Mouse (Mus musculus) limb, embryonic 10.5 days (tissue): ENCODE results near the gene Gm20075. TPM values are rescaled to one million over a fixed set of nuclear protein-coding genes. Genes with fewer than 3 reads are reported as not detected.

Source experiments
- DNase-seq: peaks from one replicate; pipeline ENCODE4 v3.0.0-alpha.2; 2017; ENCODE audit warnings: low spot score
- H3K27ac ChIP-seq: fragments of 300-500 bp; sonication (generic); 2 replicates; pipeline ENCODE4 v1.5.1; 2016; ENCODE audit warnings: mild to moderate bottlenecking
- H3K27me3 ChIP-seq: fragments of 300-500 bp; sonication (generic); 2 replicates; pipeline ENCODE4 v1.6.1; 2016; ENCODE audit warnings: low read depth, mild to moderate bottlenecking; ENCODE audit not compliant: poor library complexity, severe bottlenecking
- H3K36me3 ChIP-seq: fragments of 300-500 bp; sonication (generic); 2 replicates; pipeline ENCODE4 v1.6.1; 2016; ENCODE audit warnings: mild to moderate bottlenecking, moderate library complexity
- H3K4me1 ChIP-seq: fragments of 300-500 bp; sonication (generic); 2 replicates; pipeline ENCODE4 v1.6.1; 2016
- H3K4me3 ChIP-seq: fragments of 300-500 bp; sonication (generic); 2 replicates; pipeline ENCODE4 v1.5.1; 2016; ENCODE audit warnings: mild to moderate bottlenecking, moderate library complexity
- H3K9me3 ChIP-seq: fragments of 300-500 bp; sonication (generic); replicated peaks from 2 replicates; pipeline ENCODE4 v1.6.1; 2016; ENCODE audit warnings: mild to moderate bottlenecking
- WGBS: fragments of 180-500 bp; shearing (Covaris S2); methylation state at CpG from one replicate; pipeline ENCODE4 v1.1.7; 2016; 5-methylcytosine and 5-hydroxymethylcytosine counted together
- polyA plus RNA-seq: library from polyadenylated mRNA; unstranded; fragments of >200 nt; fragmentation: Nextera tagmentation; extraction: Ambion mirVana; gene quantifications from 2 replicates; pipeline ENCODE4 v1.2.1, GENCODE M21; 2016

Gm20075 gene
- polyA plus RNA-seq, 1 experiment from 2014 or later, result 38.6 TPM

- H3K4me3 ChIP-seq, result no peak overlapping the region
- H3K4me1 ChIP-seq, result no peaks in the 10 kb centered on the region
- H3K27ac ChIP-seq, result no peak overlapping the region
- H3K27me3 ChIP-seq, result no peaks in the 10 kb centered on the region
- H3K36me3 ChIP-seq, result no peaks in the 10 kb centered on the region
- 90% methylated on average over 11 of the region's 11 CpGs for WGBS
- no peak for DNase-seq
- H3K9me3 ChIP-seq, result no peaks in the 10 kb centered on the region
These were observed 40.7 kb downstream of the Gm20075 start for GRCm38 (mm10) chr13:96040275-96041042.

GRCm38 (mm10) chr13:96039536-96039935 lies 41.6 kb downstream of the Gm20075 start:
- H3K4me1 ChIP-seq, result no peaks in the 10 kb centered on the region

GRCm38 (mm10) chr13:96030368-96031223 lies 50.6 kb downstream of the Gm20075 start:
- no peak overlapping the region for H3K4me3 ChIP-seq
- no peaks in the 10 kb centered on the region for H3K36me3 ChIP-seq
- WGBS, result 64% methylated on average over 19 of the region's 19 CpGs
- no peaks in the 10 kb centered on the region for H3K27me3 ChIP-seq
- H3K27ac ChIP-seq, result no peak overlapping the region
- peak; percentile 73 for DNase-seq
- H3K9me3 ChIP-seq, result no peaks in the 10 kb centered on the region
- H3K4me1 ChIP-seq, result no peaks in the 10 kb centered on the region

More at GRCm38 (mm10) chr13:96039536-96039935, 41.6 kb downstream of the Gm20075 start:
- no peak for DNase-seq
- Histone ChIP-seq H3K4me3 (no peak overlapping the region), H3K27ac (no peak overlapping the region), H3K27me3 (no peaks in the 10 kb centered on the region), H3K9me3 (no peaks in the 10 kb centered on the region), H3K36me3 (no peaks in the 10 kb centered on the region)
- 89% methylated on average over 1 of the region's 1 CpGs for WGBS

Other genes with a start within 250 kb of the Gm20075 start
- 7.1 and 9.7 TPM in 2 replicates for gene Iqgap2, start 189.5 kb downstream of the Gm20075 start, polyA plus RNA-seq
- gene Gm17190, start 678 bp upstream of the Gm20075 start, polyA plus RNA-seq, result not detected in 2 replicates
- gene Sv2c, start 51.2 kb upstream of the Gm20075 start, polyA plus RNA-seq, result 0.75 and 0.77 TPM in 2 replicates